Mouse (Mus musculus): ENCODE data around the gene Higd2a. TPM values are rescaled to one million over a fixed set of nuclear protein-coding genes. Genes with fewer than 3 reads are reported as not detected.

Gene Higd2a
- total and polyA plus RNA-seq, 3 experiments = 169 to 281 (median 275) TPM

GRCm38 (mm10) chr13:54621155-54621932 lies 31.3 kb downstream of the Higd2a start, which contains the start of gene Faf2:
Gene Faf2 (plus strand): TSS chr13:54621784.
- peak; percentile 98 for DNase-seq

- no peak for DNase-seq
Measured at GRCm38 (mm10) chr13:54621960-54622521, 32.0 kb downstream of the Higd2a start.

DNA sequence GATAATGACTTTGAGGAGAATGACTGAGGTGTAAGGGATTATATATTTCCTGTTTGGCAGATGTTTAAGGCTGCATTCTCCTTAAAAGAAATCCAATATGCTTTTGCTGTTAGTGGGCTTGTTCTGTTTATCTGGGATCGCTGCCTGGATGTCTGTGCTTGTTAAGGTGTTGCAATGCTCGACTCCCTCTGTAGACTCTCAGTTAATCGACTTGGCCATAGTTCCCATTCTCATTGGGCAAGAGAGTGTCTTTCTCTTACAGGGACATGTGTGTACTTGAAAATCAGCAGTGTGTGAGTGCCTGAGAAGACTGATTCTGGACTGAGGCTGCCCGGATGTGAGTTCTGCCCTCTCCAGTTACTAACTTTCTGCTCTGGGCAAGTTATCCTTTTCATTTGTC lies 39.1 kb downstream of the Higd2a start:
- peak; percentile 30 for DNase-seq

GRCm38 (mm10) chr13:54632731-54633277 lies 42.8 kb downstream of the Higd2a start:
- DNase-seq = no peak

DNA sequence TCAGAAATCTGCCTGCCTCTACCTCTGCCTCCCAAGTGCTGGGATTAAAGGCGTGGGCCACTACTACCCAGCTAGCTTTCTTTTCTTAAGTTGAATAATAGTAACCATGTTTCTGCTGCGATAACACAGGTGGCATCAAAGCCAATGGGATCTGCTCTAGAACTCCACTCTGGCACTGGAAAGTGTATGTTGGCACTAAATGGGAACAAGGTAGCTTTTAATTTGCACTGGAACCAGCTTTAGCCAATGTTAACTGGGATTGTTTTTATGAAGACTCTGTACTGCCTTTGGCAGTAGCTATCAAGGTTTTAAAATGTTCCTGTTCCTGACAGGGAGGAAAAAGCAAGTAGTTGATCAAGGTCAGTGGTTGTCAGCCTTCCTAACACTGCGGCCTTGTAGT lies 45.0 kb downstream of the Higd2a start:
- DNase-seq = no peak

Small RNA genes lying within 50 kb of the gene (microRNA-seq; reads per million reads assigned to microRNA genes)
- gene Gm24195 = 0 reads per million in 2 experiments

Other genes with a start within 250 kb of the Higd2a start
- 10 to 100 TPM; 20.3 to 20.8 TPM for gene Cplx2, start 218.9 kb upstream of the Higd2a start, total RNA-seq (2021)
- 22.6 and 23.8 TPM in 2 replicates for gene Cplx2, start 218.9 kb upstream of the Higd2a start, polyA plus RNA-seq (2012; rRNA removed)
- 10 to 100 TPM; 33.6 to 46.0 TPM for gene Thoc3, start 121.4 kb upstream of the Higd2a start, total RNA-seq (2021)
- gene Thoc3, start 121.4 kb upstream of the Higd2a start, polyA plus RNA-seq (2012; rRNA removed) = 49.9 and 54.8 TPM in 2 replicates
- 10 to 100 TPM; 14.1 to 17.5 TPM for gene Simc1, start 86.4 kb upstream of the Higd2a start, total RNA-seq (2021)
- gene Simc1, start 86.4 kb upstream of the Higd2a start, polyA plus RNA-seq (2012; rRNA removed) = 24.4 and 27.9 TPM in 2 replicates
- 100 to 1,000 TPM; 185 to 194 TPM for gene 4833439L19Rik, start 24.8 kb upstream of the Higd2a start, total RNA-seq (2021)
- gene 4833439L19Rik, start 24.8 kb upstream of the Higd2a start, polyA plus RNA-seq (2012; rRNA removed) = 156 and 161 TPM in 2 replicates
- gene Arl10, start 15.2 kb upstream of the Higd2a start, total RNA-seq (2021) = 10 to 100 TPM; 35.4 to 61.7 TPM
- 62.5 and 69.5 TPM in 2 replicates for gene Arl10, start 15.2 kb upstream of the Higd2a start, polyA plus RNA-seq (2012; rRNA removed)
- gene Nop16, start 117 bp upstream of the Higd2a start, total RNA-seq (2021) = 10 to 100 TPM; 57.9 to 59.3 TPM
- gene Nop16, start 117 bp upstream of the Higd2a start, polyA plus RNA-seq (2012; rRNA removed) = 3.2 and 3.3 TPM in 2 replicates
- 100 to 1,000 TPM in 1 of 2 experiments, 10 to 100 TPM in 1; 73.6 to 190 TPM for gene Cltb, start 21.1 kb downstream of the Higd2a start, total RNA-seq (2021)
- gene Cltb, start 21.1 kb downstream of the Higd2a start, polyA plus RNA-seq (2012; rRNA removed) = 60.3 and 70.6 TPM in 2 replicates
- 10 to 100 TPM; 79.4 to 82.3 TPM for gene Faf2, start 31.6 kb downstream of the Higd2a start, total RNA-seq (2021)
- 15.7 and 21.0 TPM in 2 replicates for gene Faf2, start 31.6 kb downstream of the Higd2a start, polyA plus RNA-seq (2012; rRNA removed)
- 100 to 1,000 TPM; 114 to 119 TPM for gene Rnf44, start 103.7 kb downstream of the Higd2a start, total RNA-seq (2021)
- 511 and 555 TPM in 2 replicates for gene Rnf44, start 103.7 kb downstream of the Higd2a start, polyA plus RNA-seq (2012; rRNA removed)
- under 1 TPM in 1 of 2 experiments, not detected in 1; 0.06 TPM for gene Cdhr2, start 111.3 kb downstream of the Higd2a start, total RNA-seq (2021)
- not detected in 2 replicates for gene Cdhr2, start 111.3 kb downstream of the Higd2a start, polyA plus RNA-seq (2012; rRNA removed)
- 1 to 10 TPM; 2.3 to 4.3 TPM for gene Gprin1, start 159.7 kb downstream of the Higd2a start, total RNA-seq (2021)
- gene Gprin1, start 159.7 kb downstream of the Higd2a start, polyA plus RNA-seq (2012; rRNA removed) = 1.9 and 2.6 TPM in 2 replicates
- gene Sncb, start 176.4 kb downstream of the Higd2a start, total RNA-seq (2021) = 1 to 10 TPM; 1.5 to 2.0 TPM
- gene Sncb, start 176.4 kb downstream of the Higd2a start, polyA plus RNA-seq (2012; rRNA removed) = 2.2 and 5.4 TPM in 2 replicates
- gene Eif4e1b, start 193.8 kb downstream of the Higd2a start, total RNA-seq (2021) = not detected
- gene Eif4e1b, start 193.8 kb downstream of the Higd2a start, polyA plus RNA-seq (2012; rRNA removed) = not detected in 2 replicates
- gene Tspan17, start 199.2 kb downstream of the Higd2a start, total RNA-seq (2021) = 10 to 100 TPM; 36.0 to 42.7 TPM
- 31.1 and 34.0 TPM in 2 replicates for gene Tspan17, start 199.2 kb downstream of the Higd2a start, polyA plus RNA-seq (2012; rRNA removed)